14 mouse cellular contexts compared by ENCODE assay signal in the genomic region with DNA sequence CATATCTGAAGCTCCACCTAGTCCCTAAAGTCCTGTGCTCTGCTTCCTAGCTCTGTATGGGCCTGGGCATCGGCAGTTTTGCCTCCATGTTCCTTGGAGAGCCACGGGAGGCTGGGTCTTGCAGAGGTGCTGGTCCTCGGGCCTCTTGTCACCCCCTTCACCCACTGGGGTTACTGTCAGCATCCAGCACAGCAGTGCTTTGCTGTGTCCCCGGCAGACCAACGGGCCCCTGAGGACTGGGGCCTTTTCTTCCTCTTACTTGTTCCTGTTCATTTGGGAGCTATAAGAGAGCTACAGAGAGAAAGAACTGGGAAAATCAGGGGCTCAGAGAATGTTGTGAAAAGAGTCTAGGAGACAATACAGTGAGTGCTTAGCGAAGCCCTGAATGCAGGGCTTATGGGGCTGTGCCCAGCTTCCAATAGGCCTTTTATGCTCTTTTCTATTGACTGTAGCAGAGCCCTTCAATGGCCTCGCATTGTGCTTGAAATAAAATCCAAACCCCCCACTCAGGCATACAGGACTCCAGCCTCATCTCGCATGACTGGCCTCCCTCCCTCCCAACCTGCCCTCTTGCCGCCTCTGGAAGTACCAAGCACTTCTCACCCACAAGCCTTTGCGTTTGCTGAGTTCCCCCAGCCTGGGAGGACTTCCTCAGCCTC.
DNase-seq lines count a peak whose midpoint lies in the region; ATAC-seq lines count a peak whose summit lies in the region.
"Had no signal": no experiment of that assay in that cellular context is flagged by ENCODE, and none has a peak within 500 bp of the region (broad histone marks: within the 10 kb centered on the region; RNA-seq: fewer than 3 reads in every experiment).

No protein-coding gene starts in this region.

- peaks cover 28% of the 10 kb centered on the region for H3K4me1 ChIP-seq in forebrain, embryonic 11.5 days (replicated peaks; ENCODE audit: control insufficient read depth, insufficient read depth, low read length)
- H3K4me1 ChIP-seq in hindbrain, embryonic 16.5 days (ENCODE audit: control insufficient read depth, insufficient read depth, low read depth, low read length), result peaks cover 4% of the 10 kb centered on the region; the same call in 1 of the 2 replicates

- no peaks in the 10 kb centered on the region for H3K9me3 ChIP-seq in forebrain, embryonic 11.5 days (ENCODE audit: control insufficient read depth, low read length)
- H3K9me3 ChIP-seq in hindbrain, embryonic 16.5 days (ENCODE audit: control insufficient read depth, low read length), result no peaks in the 10 kb centered on the region

- no peak overlapping the region for H3K4me3 ChIP-seq in forebrain, embryonic 11.5 days (ENCODE audit: low read depth, low read length)
- H3K4me3 ChIP-seq in hindbrain, embryonic 16.5 days (ENCODE audit: low read length), result no peak overlapping the region
- H3K4me3 ChIP-seq: gastrocnemius, adult 2 months had no signal

- peak overlapping the region; percentile 99 for H3K27ac ChIP-seq in forebrain, embryonic 11.5 days (ENCODE audit: low read depth, low read length)
- H3K27ac ChIP-seq in hindbrain, embryonic 16.5 days (ENCODE audit: low read depth, low read length), result peak overlapping the region; percentile 54; the same call in 1 of the 2 replicates
- H3K27ac ChIP-seq: gastrocnemius, adult 2 months; liver, embryonic 14.5 days; macrophage had no signal

- peak; percentile 78 for DNase-seq in embryo, embryonic 11 days
- peak; percentile 87 for DNase-seq in forebrain, embryonic 11.5 days (ENCODE audit: low spot score)
- peak; percentile 39 for DNase-seq in neural tube, embryonic 10.5 days (ENCODE audit: extremely low spot score, low spot score)
- no peak for DNase-seq in testis, postnatal 10 days (ENCODE audit: low spot score)
- no peak for DNase-seq in kidney, postnatal 4 days
- no peak for DNase-seq in urinary bladder, postnatal 36 days (ENCODE audit: low spot score in 2 of 2)
- DNase-seq in MN1 (ENCODE audit: low spot score), result no peak
- DNase-seq: adrenal gland, postnatal 36 days; cerebellum, adult 2 months; gastrocnemius, adult 2 months; kidney, adult 9 months had no signal

- no peak overlapping the region for H3K4me2 ChIP-seq in forebrain, embryonic 11.5 days (ENCODE audit: low read depth, low read length, severe bottlenecking)
- H3K4me2 ChIP-seq in hindbrain, embryonic 16.5 days (ENCODE audit: low read length), result no peak overlapping the region

- H3K36me3 ChIP-seq in forebrain, embryonic 11.5 days (ENCODE audit: control insufficient read depth, insufficient read depth, low read length), result no peaks in the 10 kb centered on the region
- no peaks in the 10 kb centered on the region for H3K36me3 ChIP-seq in hindbrain, embryonic 16.5 days (ENCODE audit: control insufficient read depth, insufficient read depth, low read length)

- peak; percentile 93 for ATAC-seq in forebrain, embryonic 11.5 days (replicated peaks; ENCODE audit: low FRiP score)
- ATAC-seq in hindbrain, embryonic 16.5 days, result peak; percentile 93

- H3K9ac ChIP-seq in forebrain, embryonic 11.5 days (ENCODE audit: low read length), result peak overlapping the region; percentile 27; the same call in 1 of the 2 replicates
- no peak overlapping the region for H3K9ac ChIP-seq in hindbrain, embryonic 16.5 days (ENCODE audit: low read depth, low read length)
- H3K9ac ChIP-seq: liver, embryonic 14.5 days had no signal

- 10% methylated on average over 10 of the region's 10 CpGs for WGBS in forebrain, embryonic 11.5 days
- WGBS in hindbrain, embryonic 16.5 days, result 19% methylated on average over 10 of the region's 10 CpGs

- H3K27me3 ChIP-seq in forebrain, embryonic 11.5 days (ENCODE audit: control insufficient read depth, insufficient read depth, low read length), result no peaks in the 10 kb centered on the region
- peaks cover 4% of the 10 kb centered on the region; the same call in 1 of the 2 replicates for H3K27me3 ChIP-seq in hindbrain, embryonic 16.5 days (replicated peaks; ENCODE audit: control insufficient read depth, insufficient read depth, low read length)

Comparison
In these comparisons a context has a peak if more than half of its experiments do, and no peak if none do; other contexts are left out.
1. DNase-seq: peak in embryo, embryonic 11 days (single experiment), forebrain, embryonic 11.5 days (single experiment) and neural tube, embryonic 10.5 days (single experiment); none in testis, postnatal 10 days (single experiment), kidney, postnatal 4 days (0 of 2), urinary bladder, postnatal 36 days (0 of 2) and MN1 (single experiment).